Mouse (Mus musculus) liver, adult 2 months (tissue): ENCODE measurements at regions not wholly inside any gene's neighbourhood (a gene's known extent, or its start where the extent isn't known, plus 50 kb on each side); places are given as distances from the start of the nearest gene placed in this dataset.

Experiments used
- CTCF ChIP-seq: fragments of 200-500 bp; IDR thresholded peaks from 2 replicates; pipeline ENCODE4 v1.5.1; 2011; ENCODE audit warnings: low read depth, low read length, control low read depth
- POLR2A ChIP-seq: fragments of 200-500 bp; IDR thresholded peaks from 2 replicates; pipeline ENCODE4 v1.6.1; 2011; ENCODE audit warnings: low read length, control low read depth; ENCODE audit not compliant: insufficient read depth; ENCODE audit errors: extremely low read depth

GRCm38 (mm10) chr9:34234734-34235133, 251.0 kb upstream of the Kirrel3 start:
- TF ChIP-seq CTCF (no peak), POLR2A (no peak)
